Mouse (Mus musculus) embryonic fibroblast, embryonic 13.5 days (primary cell): ENCODE results near the gene Rgs6.

Experiments used
- CTCF ChIP-seq: IDR thresholded peaks from 2 replicates; pipeline ENCODE4 v1.5.1; 2011; ENCODE audit warnings: mild to moderate bottlenecking, control low read depth, low read length, moderate library complexity, borderline replicate concordance; ENCODE audit not compliant: insufficient read depth
- POLR2A ChIP-seq: IDR thresholded peaks from 2 replicates; pipeline ENCODE4 v1.6.1; 2011; ENCODE audit warnings: low read depth, mild to moderate bottlenecking, control low read depth, low read length, moderate library complexity

DNA sequence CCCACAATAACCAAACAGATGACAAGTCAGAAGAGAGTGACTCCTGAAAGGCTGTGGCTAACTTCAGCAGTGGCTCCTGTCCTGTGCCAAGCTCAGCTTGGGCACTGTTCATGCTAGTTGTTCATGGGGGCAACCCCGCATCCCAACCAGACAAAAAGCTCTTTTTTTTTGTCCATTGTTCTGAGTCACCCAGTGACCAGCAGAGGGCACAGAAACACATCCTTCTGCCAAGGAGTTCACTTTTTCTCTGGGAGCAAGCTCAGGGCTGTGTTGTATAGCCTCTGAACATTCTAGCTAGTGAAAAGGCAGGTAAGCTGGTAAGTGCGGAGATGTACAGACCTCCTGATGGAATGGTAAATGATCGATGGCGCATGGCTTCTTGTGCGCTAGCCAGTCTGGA, 524.2 kb downstream of the Rgs6 start:
- TF ChIP-seq CTCF (no peak), POLR2A (no peak)
